ENCODE assay signal across 13 mouse cellular contexts in genomic region chr6:52180213-52180710, GRCm38 (mm10). TPM values are rescaled to one million over a fixed set of nuclear protein-coding genes. Genes with fewer than 3 reads are reported as not detected.
DNase-seq lines count a peak whose midpoint lies in the region; ATAC-seq and TF ChIP-seq lines count a peak whose summit lies in the region.
"Had no signal": no experiment of that assay in that cellular context is flagged by ENCODE, and none has a peak within 500 bp of the region (broad histone marks: within the 10 kb centered on the region; RNA-seq: fewer than 3 reads in every experiment).

No protein-coding gene starts in this region.

- peaks cover 6% of the 10 kb centered on the region for H3K4me1 ChIP-seq in heart, embryonic 12.5 days (replicated peaks)
- H3K4me1 ChIP-seq in lung, embryonic 15.5 days, result peaks cover 53% of the 10 kb centered on the region
- 0 out of 2 replicates have a peak, but pooled peaks cover 3% of the 10 kb centered on the region for H3K4me1 ChIP-seq in intestine, postnatal 0 days (replicated peaks; ENCODE audit: control insufficient read depth, insufficient read depth, low read length)
- H3K4me1 ChIP-seq in stomach, embryonic 16.5 days (ENCODE audit: control insufficient read depth, insufficient read depth, low read length), result peaks cover 33% of the 10 kb centered on the region

- intact Hi-C loops in heart, postnatal 36 days (cut with DNase I), result no loop called here

- no peak overlapping the region for H3K27ac ChIP-seq in heart, embryonic 12.5 days (ENCODE audit: poor library complexity, severe bottlenecking)
- H3K27ac ChIP-seq in lung, embryonic 15.5 days, result peak overlapping the region; percentile 98
- peak overlapping the region; percentile 58; the same call in 1 of the 2 replicates for H3K27ac ChIP-seq in intestine, postnatal 0 days (ENCODE audit: low read depth, low read length)
- peak overlapping the region; percentile 98 for H3K27ac ChIP-seq in stomach, embryonic 16.5 days (ENCODE audit: low read length)

- H3K27me3 ChIP-seq in heart, embryonic 12.5 days (replicated peaks), result peaks cover 100% of the 10 kb centered on the region
- peaks cover 85% of the 10 kb centered on the region for H3K27me3 ChIP-seq in lung, embryonic 15.5 days
- H3K27me3 ChIP-seq in intestine, postnatal 0 days (replicated peaks; ENCODE audit: control insufficient read depth, insufficient read depth, low read length), result peaks cover 12% of the 10 kb centered on the region; the same call in 1 of the 2 replicates
- H3K27me3 ChIP-seq in stomach, embryonic 16.5 days (ENCODE audit: control insufficient read depth, insufficient read depth, low read length), result no peaks in the 10 kb centered on the region

- no peak for DNase-seq in heart, postnatal 36 days
- DNase-seq in lung, adult 18-20 months, result no peak
- no peak for DNase-seq in MN1 (ENCODE audit: low spot score)
- DNase-seq in adrenal gland, postnatal 10 days, result no peak
- DNase-seq: forebrain, postnatal 0 days had no signal

- WGBS in heart, embryonic 12.5 days, result 8% methylated on average over 11 of the region's 11 CpGs
- 8% methylated on average over 11 of the region's 11 CpGs for WGBS in lung, embryonic 15.5 days
- 54% methylated on average over 11 of the region's 11 CpGs for WGBS in intestine, postnatal 0 days
- 24% methylated on average over 11 of the region's 11 CpGs for WGBS in stomach, embryonic 16.5 days

- H3K9ac ChIP-seq in heart, embryonic 12.5 days, result no peak overlapping the region
- H3K9ac ChIP-seq in lung, embryonic 15.5 days, result peak overlapping the region; percentile 63
- H3K9ac ChIP-seq in intestine, postnatal 0 days (ENCODE audit: low read depth, low read length), result peak overlapping the region; percentile 61; the same call in 1 of the 2 replicates
- peak overlapping the region; percentile 91 for H3K9ac ChIP-seq in stomach, embryonic 16.5 days (ENCODE audit: low read length)
- H3K9ac ChIP-seq: forebrain, postnatal 0 days had no signal

- H3K4me3 ChIP-seq in heart, embryonic 12.5 days, result no peak overlapping the region
- peak overlapping the region; percentile 67 for H3K4me3 ChIP-seq in lung, embryonic 15.5 days
- H3K4me3 ChIP-seq in intestine, postnatal 0 days (ENCODE audit: low read depth, low read length), result peak overlapping the region; percentile 61
- peak overlapping the region; percentile 60 for H3K4me3 ChIP-seq in stomach, embryonic 16.5 days (replicated peaks; ENCODE audit: low read length)

- ATAC-seq in heart, embryonic 12.5 days (ENCODE audit: insufficient number of reproducible peaks, low FRiP score), result no peak
- no peak for ATAC-seq in lung, embryonic 15.5 days (ENCODE audit: borderline replicate concordance, extremely low read depth, low FRiP score, low TSS enrichment)
- ATAC-seq in intestine, postnatal 0 days, result no peak
- ATAC-seq in stomach, embryonic 16.5 days (ENCODE audit: insufficient read depth, low FRiP score), result no peak
- ATAC-seq: forebrain, postnatal 0 days had no signal

- TF ChIP-seq CTCF in intestine, postnatal 0 days (IDR thresholded peaks at IDR 0.05; ENCODE audit: low read depth), result no peak

- peak overlapping the region; percentile 20; the same call in 1 of the 2 replicates for H3K4me2 ChIP-seq in heart, embryonic 12.5 days
- H3K4me2 ChIP-seq in lung, embryonic 15.5 days, result peak overlapping the region; percentile 90
- peak overlapping the region; percentile 76 for H3K4me2 ChIP-seq in intestine, postnatal 0 days (replicated peaks; ENCODE audit: low read depth)
- peak overlapping the region; percentile 71 for H3K4me2 ChIP-seq in stomach, embryonic 16.5 days (ENCODE audit: low read depth, low read length)

- H3K36me3 ChIP-seq in heart, embryonic 12.5 days, result no peaks in the 10 kb centered on the region
- H3K36me3 ChIP-seq in lung, embryonic 15.5 days, result no peaks in the 10 kb centered on the region
- no peaks in the 10 kb centered on the region for H3K36me3 ChIP-seq in intestine, postnatal 0 days (ENCODE audit: control insufficient read depth, insufficient read depth)
- no peaks in the 10 kb centered on the region for H3K36me3 ChIP-seq in stomach, embryonic 16.5 days (ENCODE audit: control insufficient read depth, insufficient read depth, low read length)

- H3K9me3 ChIP-seq in heart, embryonic 12.5 days (replicated peaks), result no peaks in the 10 kb centered on the region
- H3K9me3 ChIP-seq in lung, embryonic 15.5 days, result no peaks in the 10 kb centered on the region
- no peaks in the 10 kb centered on the region for H3K9me3 ChIP-seq in intestine, postnatal 0 days (ENCODE audit: control insufficient read depth)
- H3K9me3 ChIP-seq in stomach, embryonic 16.5 days (replicated peaks; ENCODE audit: control insufficient read depth, low read length), result no peaks in the 10 kb centered on the region

RNA-seq across cellular contexts. Expression of gene 5730596B20Rik, which starts 3.0 kb away (rescaled TPM):
- 0.15 and 0.36 TPM in 2 replicates for polyA plus RNA-seq in heart, embryonic 12.5 days (2016; fragmentation: Nextera tagmentation; extraction: Ambion mirVana)
- total RNA-seq in heart, postnatal 36 days (2021), result under 1 TPM in 1 of 2 experiments, not detected in 1; 0.08 TPM
- polyA plus RNA-seq in lung, embryonic 15.5 days (2015; fragmentation: Nextera tagmentation; extraction: Ambion mirVana), result 2.1 and 2.3 TPM in 2 replicates
- polyA plus RNA-seq in intestine, postnatal 0 days (2015; fragmentation: Nextera tagmentation; extraction: Ambion mirVana), result 0.61 and 0.97 TPM in 2 replicates
- polyA plus RNA-seq in stomach, embryonic 16.5 days (2015; fragmentation: Nextera tagmentation; extraction: Ambion mirVana), result 2.1 and 2.6 TPM in 2 replicates
- total RNA-seq in adrenal gland, postnatal 10 days (2021), result under 1 TPM; 0.27 to 0.94 TPM
- total RNA-seq: forebrain, postnatal 0 days; hematopoietic stem cell, adult 5-6 weeks; left cerebral cortex, adult 8-10 months; neutrophil, adult 5-6 weeks had no signal
- polyA plus RNA-seq: cortical plate, adult 2 months; forebrain, postnatal 0 days had no signal

RNA-seq across cellular contexts. Expression of gene Hoxa4, which starts 11.3 kb away (rescaled TPM):
- polyA plus RNA-seq in heart, embryonic 12.5 days (2016; fragmentation: Nextera tagmentation; extraction: Ambion mirVana), result 0.38 and 0.39 TPM in 2 replicates
- under 1 TPM; 0.43 to 0.67 TPM for total RNA-seq in heart, postnatal 36 days (2021)
- polyA plus RNA-seq in lung, embryonic 15.5 days (2015; fragmentation: Nextera tagmentation; extraction: Ambion mirVana), result 4.1 and 4.2 TPM in 2 replicates
- polyA plus RNA-seq in intestine, postnatal 0 days (2015; fragmentation: Nextera tagmentation; extraction: Ambion mirVana), result 3.6 and 4.5 TPM in 2 replicates
- 2.5 and 2.8 TPM in 2 replicates for polyA plus RNA-seq in stomach, embryonic 16.5 days (2015; fragmentation: Nextera tagmentation; extraction: Ambion mirVana)
- 10 to 100 TPM in 1 of 2 experiments, 1 to 10 TPM in 1; 8.0 to 11.4 TPM for total RNA-seq in adrenal gland, postnatal 10 days (2021)
- total RNA-seq: forebrain, postnatal 0 days; left cerebral cortex, adult 8-10 months; neutrophil, adult 5-6 weeks had no signal
- polyA plus RNA-seq: cortical plate, adult 2 months; forebrain, postnatal 0 days had no signal

RNA-seq across cellular contexts. Expression of gene Hoxa2, which starts 15.6 kb away (rescaled TPM):
- polyA plus RNA-seq in heart, embryonic 12.5 days (2016; fragmentation: Nextera tagmentation; extraction: Ambion mirVana), result 0.98 and 1.2 TPM in 2 replicates
- total RNA-seq in heart, postnatal 36 days (2021), result under 1 TPM in 1 of 2 experiments, not detected in 1; 0.62 TPM
- 11.4 and 13.0 TPM in 2 replicates for polyA plus RNA-seq in lung, embryonic 15.5 days (2015; fragmentation: Nextera tagmentation; extraction: Ambion mirVana)
- polyA plus RNA-seq in intestine, postnatal 0 days (2015; fragmentation: Nextera tagmentation; extraction: Ambion mirVana), result 3.3 TPM in 2 replicates
- 7.4 and 8.5 TPM in 2 replicates for polyA plus RNA-seq in stomach, embryonic 16.5 days (2015; fragmentation: Nextera tagmentation; extraction: Ambion mirVana)
- 1 to 10 TPM; 2.3 to 5.1 TPM for total RNA-seq in adrenal gland, postnatal 10 days (2021)
- total RNA-seq: forebrain, postnatal 0 days; left cerebral cortex, adult 8-10 months; neutrophil, adult 5-6 weeks had no signal
- polyA plus RNA-seq: cortical plate, adult 2 months; forebrain, postnatal 0 days had no signal

RNA-seq across cellular contexts. Expression of gene Hoxa1, which starts 22.1 kb away (rescaled TPM):
- 0.89 and 1.3 TPM in 2 replicates for polyA plus RNA-seq in heart, embryonic 12.5 days (2016; fragmentation: Nextera tagmentation; extraction: Ambion mirVana)
- under 1 TPM; 0.14 to 0.24 TPM for total RNA-seq in heart, postnatal 36 days (2021)
- 1.3 and 1.4 TPM in 2 replicates for polyA plus RNA-seq in lung, embryonic 15.5 days (2015; fragmentation: Nextera tagmentation; extraction: Ambion mirVana)
- 0.37 and 0.52 TPM in 2 replicates for polyA plus RNA-seq in intestine, postnatal 0 days (2015; fragmentation: Nextera tagmentation; extraction: Ambion mirVana)
- 1.4 and 1.5 TPM in 2 replicates for polyA plus RNA-seq in stomach, embryonic 16.5 days (2015; fragmentation: Nextera tagmentation; extraction: Ambion mirVana)
- total RNA-seq in adrenal gland, postnatal 10 days (2021), result 1 to 10 TPM in 1 of 2 experiments, under 1 TPM in 1; 0.91 to 1.2 TPM
- total RNA-seq: hematopoietic stem cell, adult 5-6 weeks; left cerebral cortex, adult 8-10 months; neutrophil, adult 5-6 weeks had no signal
- polyA plus RNA-seq: cortical plate, adult 2 months; forebrain, postnatal 0 days had no signal

RNA-seq across cellular contexts. Expression of gene Hoxa5, which starts 24.1 kb away (rescaled TPM):
- 0.96 and 1.7 TPM in 2 replicates for polyA plus RNA-seq in heart, embryonic 12.5 days (2016; fragmentation: Nextera tagmentation; extraction: Ambion mirVana)
- total RNA-seq in heart, postnatal 36 days (2021), result under 1 TPM; 0.62 to 0.72 TPM
- polyA plus RNA-seq in lung, embryonic 15.5 days (2015; fragmentation: Nextera tagmentation; extraction: Ambion mirVana), result 48.2 and 48.7 TPM in 2 replicates
- polyA plus RNA-seq in intestine, postnatal 0 days (2015; fragmentation: Nextera tagmentation; extraction: Ambion mirVana), result 14.8 and 15.3 TPM in 2 replicates
- polyA plus RNA-seq in stomach, embryonic 16.5 days (2015; fragmentation: Nextera tagmentation; extraction: Ambion mirVana), result 8.8 and 11.0 TPM in 2 replicates
- 10 to 100 TPM; 28.0 to 28.2 TPM for total RNA-seq in adrenal gland, postnatal 10 days (2021)
- total RNA-seq: forebrain, postnatal 0 days; left cerebral cortex, adult 8-10 months; neutrophil, adult 5-6 weeks had no signal
- polyA plus RNA-seq: cortical plate, adult 2 months; forebrain, postnatal 0 days had no signal

Comparison
In these comparisons a context has a peak if more than half of its experiments do, and no peak if none do; other contexts are left out.
1. H3K4me2 ChIP-seq: peak in every context shown above with its lines; median percentile 90 in lung, embryonic 15.5 days; 76 in intestine, postnatal 0 days; 71 in stomach, embryonic 16.5 days; 20 in heart, embryonic 12.5 days.